Mouse (Mus musculus): Measurements from ENCODE around the gene Itk.

DNA sequence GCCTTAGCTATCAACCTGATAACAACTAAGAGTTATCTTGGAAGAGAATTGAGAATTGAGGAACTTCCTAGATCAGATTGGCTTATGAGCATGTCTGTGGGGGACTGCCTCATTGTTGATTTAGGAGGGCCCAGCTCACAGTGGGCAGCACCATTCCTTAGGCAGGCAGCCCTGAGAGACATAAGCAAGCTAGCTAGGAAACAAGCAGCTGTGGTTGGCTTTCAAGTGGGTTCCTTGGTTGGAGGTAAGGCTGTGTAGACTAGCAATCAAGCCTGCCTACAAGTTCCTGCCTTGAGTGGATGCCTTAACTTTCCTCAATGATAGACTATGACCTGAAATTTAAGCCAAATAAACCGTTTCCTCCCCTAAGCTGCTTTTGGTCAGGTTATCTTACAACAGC is 30.9 kb downstream of the Itk start:
- TF ChIP-seq CTCF (IDR thresholded peaks at IDR 0.05; ENCODE audit: insufficient read depth, low read depth, low read length) = no peak
- no peak for TF ChIP-seq POLR2A (IDR thresholded peaks at IDR 0.05; ENCODE audit: insufficient read depth, low read depth, low read length)

Measured in olfactory bulb, adult 2 months (tissue).